Mouse (Mus musculus) brain, embryonic 14.5 days (tissue): ENCODE results near the gene Gm27027.

ENCODE experiments used
- CTCF ChIP-seq: fragments of 200-500 bp; IDR thresholded peaks from 2 replicates; pipeline ENCODE4 v1.5.1; 2012; ENCODE audit warnings: inconsistent platforms, mild to moderate bottlenecking, moderate library complexity, borderline replicate concordance; ENCODE audit not compliant: insufficient read depth, insufficient read length; ENCODE audit errors: extremely low read depth
- POLR2A ChIP-seq: fragments of 200-500 bp; IDR thresholded peaks from 2 replicates; pipeline ENCODE4 v1.6.1; 2012; ENCODE audit warnings: mild to moderate bottlenecking, inconsistent platforms, borderline replicate concordance; ENCODE audit not compliant: poor library complexity, insufficient read depth, insufficient read length, severe bottlenecking; ENCODE audit errors: extremely low read depth

- TF ChIP-seq CTCF, result no peak
- TF ChIP-seq POLR2A, result no peak
Observed at GRCm38 (mm10) chr2:94043662-94044061, 47.5 kb upstream of the Gm27027 start.
